Mouse (Mus musculus): ENCODE data around the gene Sdk2. TPM values are rescaled to one million over a fixed set of nuclear protein-coding genes. Genes with fewer than 3 reads are reported as not detected.

Gene Sdk2
- total and polyA plus RNA-seq, 3 experiments, result 1.2 to 4.8 (median 1.3) TPM

GRCm38 (mm10) chr11:113795846-113796245 lies 271.0 kb downstream of the Sdk2 start:
- dilution Hi-C loops (cut with MboI; ENCODE audit: extremely low pct_ligation_motif_present, extremely low pct_unique_long_range_greater_than_20kb, low sequenced_read_pairs) (no loop called here), in situ Hi-C loops (cut with MboI; ENCODE audit: low pct_ligation_motif_present, low pct_unique_long_range_greater_than_20kb, low sequenced_read_pairs) (no loop called here)
- Histone ChIP-seq H3K4me2 (ENCODE audit: insufficient read depth, low read depth, poor library complexity, severe bottlenecking) (no peak overlapping the region), H3K9me3 (replicated peaks; ENCODE audit: low read length) (no peaks in the 10 kb centered on the region), H3K27me3 (replicated peaks) (no peaks in the 10 kb centered on the region), H3K9ac (ENCODE audit: insufficient read depth, low read depth) (no peak overlapping the region), H3K27ac (ENCODE audit: insufficient read depth, low read depth) (no peak overlapping the region), H3K4me1 (ENCODE audit: control insufficient read depth in 1 of 2, insufficient read depth in 2 of 2) (no peaks in the 10 kb centered on the region; a peak in 1 of 4 replicates), H3K79me2 (replicated peaks; ENCODE audit: control insufficient read depth, extremely low read depth, insufficient read depth, poor library complexity, severe bottlenecking) (no peaks in the 10 kb centered on the region), H3K36me3 (replicated peaks in 1 of 2; ENCODE audit: control insufficient read depth in 1 of 2, insufficient read depth in 1 of 2, low read length in 1 of 2) (peaks cover 0 to 1% of the 10 kb centered on the region in 2 experiments), H3K4me3 (replicated peaks in 1 of 3; ENCODE audit: low read depth in 2 of 3, low read length in 2 of 3, poor library complexity in 1 of 3) (no peak overlapping the region)
- DNase-seq (ENCODE audit: extremely low read depth), result no peak
- TF ChIP-seq E2F4 (IDR thresholded peaks at IDR 0.05; ENCODE audit: insufficient replicate concordance, low read depth, low read length) (no peak), MAFK (IDR thresholded peaks at IDR 0.05; ENCODE audit: insufficient replicate concordance, low read length) (no peak), ETS1 (conservative IDR thresholded peaks at IDR 0.05; ENCODE audit: low read depth, low read length) (no peak), RAD21 (IDR thresholded peaks at IDR 0.05; ENCODE audit: low read depth, low read length) (no peak), ZNF384 (IDR thresholded peaks at IDR 0.05; ENCODE audit: low read depth, low read length) (no peak), TCF12 (IDR thresholded peaks at IDR 0.05; ENCODE audit: low read depth, low read length) (no peak), MYC (IDR thresholded peaks at IDR 0.05; ENCODE audit: low read depth, low read length) (no peak), IRF4 (IDR thresholded peaks at IDR 0.05; ENCODE audit: low read depth, low read length) (no peak)

DNA sequence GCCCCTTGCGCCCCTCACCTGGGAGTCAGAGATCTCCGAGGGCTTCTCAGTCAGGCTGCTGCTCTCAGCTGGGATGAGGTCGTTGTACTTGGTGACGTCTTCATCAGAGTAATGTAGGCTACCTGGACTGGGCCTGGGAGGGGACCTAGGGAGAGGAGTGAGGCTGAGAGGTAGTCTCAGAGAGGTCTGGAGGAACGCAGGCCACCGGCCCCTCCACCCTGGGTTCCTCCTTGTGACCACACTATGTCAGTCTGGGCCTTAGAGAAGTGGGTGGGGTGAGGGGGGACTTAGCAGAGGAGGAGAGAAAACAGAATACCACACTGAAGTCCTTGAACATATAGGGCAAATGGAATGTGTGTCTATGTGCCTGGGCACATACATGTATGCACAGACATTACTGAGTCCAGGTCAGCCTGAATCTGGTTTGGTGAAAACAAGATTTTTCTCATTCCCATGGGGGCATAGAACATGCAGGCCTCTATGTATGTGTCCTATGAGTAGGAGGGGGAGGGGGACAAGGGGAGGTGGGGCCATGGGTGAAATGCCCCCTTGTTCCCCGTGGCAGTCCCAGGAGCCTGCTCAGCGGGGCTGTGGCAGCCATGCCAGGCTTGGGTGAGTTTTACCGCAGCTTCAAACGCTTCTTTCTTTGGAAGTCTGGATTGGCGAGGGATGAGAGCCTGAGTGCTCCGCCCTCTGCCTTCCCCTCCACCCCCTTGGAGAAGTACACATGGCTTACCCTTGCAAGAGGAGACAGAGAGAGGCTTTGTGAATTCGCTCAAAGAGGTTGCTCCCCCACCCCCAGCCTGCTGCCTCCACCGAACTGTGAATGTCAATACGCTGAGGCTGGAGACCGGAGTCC lies 275.3 kb downstream of the Sdk2 start:
- Histone ChIP-seq H3K27me3 (replicated peaks) (no peaks in the 10 kb centered on the region), H3K36me3 (replicated peaks in 1 of 2; ENCODE audit: control insufficient read depth in 1 of 2, insufficient read depth in 1 of 2, low read length in 1 of 2) (peaks cover 0 to 1% of the 10 kb centered on the region in 2 experiments), H3K4me3 (replicated peaks in 1 of 3; ENCODE audit: low read depth in 2 of 3, low read length in 2 of 3, poor library complexity in 1 of 3) (no peak overlapping the region), H3K27ac (ENCODE audit: insufficient read depth, low read depth) (no peak overlapping the region), H3K4me2 (ENCODE audit: insufficient read depth, low read depth, poor library complexity, severe bottlenecking) (no peak overlapping the region), H3K9ac (ENCODE audit: insufficient read depth, low read depth) (no peak overlapping the region), H3K79me2 (replicated peaks; ENCODE audit: control insufficient read depth, extremely low read depth, insufficient read depth, poor library complexity, severe bottlenecking) (no peaks in the 10 kb centered on the region), H3K4me1 (ENCODE audit: control insufficient read depth in 1 of 2, insufficient read depth in 2 of 2) (peaks cover 6 to 29% of the 10 kb centered on the region in 2 experiments; a peak in 3 of 4 replicates), H3K9me3 (replicated peaks; ENCODE audit: low read length) (no peaks in the 10 kb centered on the region)
- no peak for TF ChIP-seq KAT2A (IDR thresholded peaks at IDR 0.05; ENCODE audit: insufficient replicate concordance, low read length)
- TF ChIP-seq RAD21 (IDR thresholded peaks at IDR 0.05; ENCODE audit: low read depth, low read length), result no peak
- TF ChIP-seq UBTF (IDR thresholded peaks at IDR 0.05; ENCODE audit: low read depth, low read length), result no peak
- TF ChIP-seq ZC3H11A (IDR thresholded peaks at IDR 0.05; ENCODE audit: low read depth, low read length), result no peak
- no peak for TF ChIP-seq TBP (conservative IDR thresholded peaks at IDR 0.05; ENCODE audit: low read depth, low read length)
- in situ Hi-C loops (cut with MboI; ENCODE audit: low pct_ligation_motif_present, low pct_unique_long_range_greater_than_20kb, low sequenced_read_pairs), result no loop called here
- no peak for DNase-seq (ENCODE audit: extremely low read depth)
- dilution Hi-C loops (cut with MboI; ENCODE audit: extremely low pct_ligation_motif_present, extremely low pct_unique_long_range_greater_than_20kb, low sequenced_read_pairs), result no loop called here

Measured in CH12.LX (cell line).